Mouse (Mus musculus) gastrocnemius, adult 2 months (tissue): ENCODE data around the gene Ndrg3. TPM values are rescaled to one million over a fixed set of nuclear protein-coding genes. Genes with fewer than 3 reads are reported as not detected.
"Not testable (repeated sequence)": the region's sequence is repeated elsewhere in the genome, so short reads cannot be mapped to it uniquely, and the experiment has no call there.

Source experiments
- DNase-seq: peaks from one replicate; pipeline ENCODE4 v3.0.0; 2022
- H3K27ac ChIP-seq: fragments of 200-600 bp; 2 replicates; pipeline ENCODE4 v1.8.1; 2022; ENCODE audit warnings: mild to moderate bottlenecking
- H3K4me3 ChIP-seq: fragments of 200-600 bp; 2 replicates; pipeline ENCODE4 v1.8.1; 2022; ENCODE audit warnings: mild to moderate bottlenecking, moderate library complexity
- CTCF ChIP-seq: fragments of 200-600 bp; IDR thresholded peaks from 2 replicates; pipeline ENCODE4 v1.8.1; 2022; ENCODE audit warnings: antibody characterized with exemption, mild to moderate bottlenecking, moderate library complexity
- intact Hi-C: fragments of 180-260 bp; cut with DNase I; formaldehyde crosslinking; loops from one replicate; pipeline ENCODE4 v1.15.1; 2025
- total RNA-seq, 2 experiments: library from RNA; stranded (reverse); gene quantifications; 2 replicates each; pipeline ENCODE4 v1.2.3; 2021

Ndrg3 gene
- total RNA-seq, 2 experiments from 2014 or later: 31.9 to 33.4 TPM

DNA sequence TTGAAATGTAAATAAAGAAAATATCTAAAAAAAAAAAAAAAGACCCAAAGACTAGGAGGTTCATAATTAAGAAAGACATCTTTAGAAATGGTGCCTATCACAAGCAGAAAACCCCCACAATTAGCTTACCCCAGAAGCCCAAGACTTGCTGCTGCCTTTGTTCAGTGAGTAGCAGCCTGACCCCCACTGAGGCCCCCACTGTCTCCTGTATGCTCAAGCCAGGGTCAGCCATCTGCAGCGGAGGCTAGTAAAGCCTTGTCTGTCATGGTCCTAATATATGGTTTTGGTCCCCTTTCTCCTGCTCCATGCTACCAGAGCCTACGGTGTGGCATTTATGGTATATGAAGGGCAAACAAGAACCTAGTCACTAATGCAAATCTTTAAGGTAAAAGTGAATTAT lies 90.5 kb downstream of the Ndrg3 start:
- Histone ChIP-seq H3K4me3 (no peak overlapping the region), H3K27ac (no peak overlapping the region)
- intact Hi-C loops: loop anchor here (10.0 kb wide), 1 partner anchor 193 kb away; no protein-coding TSS in a partner anchor
- TF ChIP-seq CTCF: no peak
- no peak for DNase-seq

DNA sequence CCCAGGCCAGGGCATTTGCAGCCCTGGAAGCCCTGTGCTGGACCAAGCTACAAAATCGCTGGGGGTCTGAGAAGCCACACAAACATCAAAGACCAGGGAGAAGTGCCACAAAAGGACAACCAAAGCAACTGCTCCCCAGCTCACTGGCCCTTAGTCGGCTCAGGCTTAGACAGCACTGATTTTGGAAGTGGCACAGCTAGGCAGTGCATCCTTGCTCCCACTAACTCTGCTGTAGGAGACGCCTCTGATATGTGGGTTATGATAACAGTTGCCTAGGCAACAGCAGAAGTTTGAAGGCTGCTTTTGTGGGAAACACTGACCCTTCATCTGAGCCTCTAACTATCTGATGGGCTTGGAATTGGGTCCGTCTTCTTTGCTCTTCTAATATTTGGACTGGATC lies 92.7 kb downstream of the Ndrg3 start:
- intact Hi-C loops: no loop called here
- DNase-seq: no peak
- Histone ChIP-seq H3K4me3 (no peak overlapping the region), H3K27ac (no peak overlapping the region)
- no peak for TF ChIP-seq CTCF

DNA sequence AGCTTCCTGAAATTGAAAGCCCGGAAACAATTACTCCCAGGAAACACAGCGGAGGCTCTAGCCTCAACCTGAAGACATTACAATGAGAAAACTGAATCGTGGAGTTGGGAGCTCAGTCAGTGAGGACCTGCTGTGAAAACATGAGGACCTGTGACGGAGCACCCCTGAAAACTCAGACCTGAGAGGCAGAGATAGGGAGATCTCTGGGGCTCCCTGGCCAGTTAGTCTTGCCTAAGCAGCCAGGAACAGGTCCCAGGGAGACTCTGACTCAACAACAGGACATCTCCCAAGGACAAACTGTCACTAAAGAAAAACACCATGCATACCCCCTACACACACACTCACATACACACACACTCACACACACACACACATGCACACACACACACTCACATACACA lies 93.5 kb downstream of the Ndrg3 start:
- intact Hi-C loops: no loop called here

DNA sequence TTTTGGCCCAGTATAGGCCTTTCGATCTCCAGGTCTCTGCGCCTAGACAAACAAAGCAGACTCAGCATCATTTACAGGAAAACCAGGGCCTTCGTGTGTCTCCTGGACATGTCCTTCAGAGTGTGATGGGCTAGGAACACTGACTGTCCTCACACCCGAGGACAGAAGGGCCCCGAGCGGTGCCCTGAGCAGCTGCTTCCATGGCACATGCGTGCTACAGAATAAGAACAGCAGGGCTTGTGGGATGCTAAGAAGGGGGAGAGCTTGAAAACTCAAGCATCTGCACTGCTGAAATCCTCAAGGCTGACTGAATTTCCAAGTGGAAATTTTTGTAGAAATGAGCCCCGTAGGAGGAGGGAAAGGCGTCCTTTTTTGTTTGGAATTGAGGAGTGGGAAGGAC lies 94.8 kb downstream of the Ndrg3 start:
- DNase-seq: no peak
- intact Hi-C loops: no loop called here
- Histone ChIP-seq H3K27ac (no peak overlapping the region), H3K4me3 (no peak overlapping the region)
- no peak for TF ChIP-seq CTCF

More for the DNA sequence above, 93.5 kb downstream of the Ndrg3 start:
- H3K27ac ChIP-seq: no peak overlapping the region
- no peak overlapping the region for H3K4me3 ChIP-seq
- TF ChIP-seq CTCF: no peak
- no peak for DNase-seq

DNA sequence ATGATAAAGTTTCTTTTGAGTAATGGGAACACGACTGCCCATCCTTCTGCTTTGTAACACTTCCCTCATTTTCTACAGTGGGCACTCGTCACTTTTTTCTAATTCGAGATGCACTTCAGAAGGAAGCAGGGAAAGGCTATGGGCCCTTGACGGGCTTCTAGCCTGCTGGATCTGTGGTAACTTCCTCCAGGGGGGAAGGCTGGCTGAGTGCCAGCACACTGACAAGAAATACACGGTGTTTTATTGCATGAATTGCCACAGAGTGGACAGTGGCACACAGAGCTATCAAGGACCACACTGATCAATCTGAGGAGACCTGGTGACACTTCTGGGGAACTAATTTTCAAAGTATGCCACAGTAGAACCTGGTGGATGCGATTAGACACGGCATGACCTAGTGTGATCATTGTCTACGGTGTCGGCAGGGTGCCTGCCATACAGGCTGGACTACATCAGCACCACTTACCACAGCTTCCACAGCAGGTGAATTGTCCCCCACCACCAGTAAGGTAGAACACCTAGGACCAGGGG lies 95.4 kb downstream of the Ndrg3 start:
- TF ChIP-seq CTCF: no peak
- intact Hi-C loops: no loop called here
- no peak for DNase-seq
- Histone ChIP-seq H3K4me3 (no peak overlapping the region), H3K27ac (no peak overlapping the region)

DNA sequence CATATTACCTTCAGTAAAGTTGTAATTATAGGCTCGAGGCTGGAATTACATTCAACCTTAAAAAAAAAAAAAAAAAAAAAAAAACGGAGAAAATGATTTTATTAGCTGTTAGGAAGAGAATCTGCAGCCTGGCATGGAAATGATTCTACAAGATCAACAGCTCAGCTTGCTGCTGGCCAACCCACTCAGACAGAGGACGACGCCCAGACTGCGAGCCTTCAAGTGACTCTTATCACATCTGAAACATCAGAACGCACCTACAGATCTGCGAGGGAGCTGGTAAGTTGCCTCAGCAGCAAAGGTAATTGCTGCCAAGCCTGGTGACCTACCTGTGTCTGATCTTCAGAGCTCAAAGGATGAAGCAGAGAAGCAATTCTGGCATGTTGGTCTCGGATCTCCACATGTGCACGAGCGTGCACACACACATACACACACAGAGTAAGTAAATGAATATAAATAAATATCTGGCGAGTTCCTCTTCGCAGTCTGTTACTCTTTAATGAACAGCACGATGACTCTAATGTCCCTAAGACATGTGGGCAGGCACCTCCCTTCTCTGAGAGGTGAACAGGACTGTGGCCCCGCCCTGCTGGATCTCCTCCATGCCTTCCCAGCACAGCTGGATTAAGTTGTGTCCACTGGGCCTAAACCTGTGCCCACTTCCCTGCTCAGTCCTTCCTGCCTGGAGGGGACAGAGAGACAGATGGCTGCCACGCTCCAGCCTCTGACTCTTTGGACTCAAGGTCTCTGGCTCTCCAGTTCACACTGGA lies 97.2 kb downstream of the Ndrg3 start:
- no peak overlapping the region for H3K27ac ChIP-seq
- no peak for DNase-seq
- no peak overlapping the region for H3K4me3 ChIP-seq
- intact Hi-C loops: no loop called here
- TF ChIP-seq CTCF: no peak

DNA sequence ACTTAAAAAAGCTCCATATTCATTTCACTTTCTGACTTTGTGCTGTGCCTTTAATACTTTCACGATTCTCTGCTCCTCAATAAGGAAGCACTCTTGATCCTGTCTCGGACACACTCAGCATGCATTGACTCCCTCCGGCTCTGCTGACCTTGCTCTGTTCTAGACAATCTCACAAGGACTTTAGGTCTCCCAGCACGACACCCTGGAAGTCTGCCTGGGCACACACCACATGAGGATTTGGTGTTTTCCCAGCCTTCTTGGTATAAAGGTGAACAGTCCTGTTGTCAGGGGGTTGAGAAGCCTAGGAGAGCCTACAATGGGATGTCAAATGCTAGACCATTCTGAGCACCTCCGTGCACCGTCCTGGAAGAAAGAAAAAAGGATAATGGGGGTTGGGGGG lies 99.0 kb downstream of the Ndrg3 start:
- TF ChIP-seq CTCF: no peak
- no peak for DNase-seq
- intact Hi-C loops: no loop called here

DNA sequence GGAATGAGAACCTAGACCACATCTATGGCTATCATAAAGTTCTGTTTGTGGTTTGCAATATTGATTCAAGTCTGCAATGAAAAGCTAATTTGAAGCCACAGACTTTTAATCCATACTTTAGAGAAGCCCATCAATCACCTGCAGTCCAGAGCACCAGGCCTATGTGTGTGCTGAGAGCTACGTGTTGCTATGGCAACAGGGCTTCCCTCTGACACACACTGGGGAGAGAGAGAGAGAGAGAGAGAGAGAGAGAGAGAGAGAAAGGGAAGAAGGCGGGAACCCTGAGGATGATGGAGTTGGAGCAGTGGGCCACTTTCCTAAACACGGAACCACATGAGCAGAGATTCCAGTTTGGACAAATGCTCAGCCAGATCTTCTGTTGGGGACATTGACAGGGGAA lies 99.6 kb downstream of the Ndrg3 start:
- TF ChIP-seq CTCF: no peak
- DNase-seq: no peak
- Histone ChIP-seq H3K4me3 (no peak overlapping the region), H3K27ac (no peak overlapping the region)
- intact Hi-C loops: no loop called here

More for the DNA sequence above, 99.0 kb downstream of the Ndrg3 start:
- Histone ChIP-seq H3K4me3 (no peak overlapping the region), H3K27ac (no peak overlapping the region)

DNA sequence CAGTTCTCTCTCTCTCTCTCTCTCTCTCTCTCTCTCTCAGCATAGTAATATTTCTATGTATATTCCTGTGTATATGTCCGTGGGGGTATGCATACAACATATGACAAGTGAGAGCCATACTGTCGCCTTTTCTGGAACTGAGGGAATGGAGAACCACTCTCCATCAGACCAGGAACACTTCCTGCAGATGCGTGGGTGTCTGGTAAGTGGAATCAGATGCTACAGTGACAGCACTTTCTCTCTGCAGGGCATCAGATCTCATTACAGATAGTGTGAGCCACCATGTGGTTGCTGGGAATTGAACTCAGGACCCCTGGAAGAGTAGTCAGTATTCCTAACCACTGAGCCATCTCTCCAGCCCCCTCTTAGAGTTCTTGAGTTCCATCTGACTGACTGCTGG lies 103.4 kb downstream of the Ndrg3 start:
- no peak overlapping the region for H3K4me3 ChIP-seq
- TF ChIP-seq CTCF: no peak
- H3K27ac ChIP-seq: no peak overlapping the region
- no peak for DNase-seq
- intact Hi-C loops: no loop called here

DNA sequence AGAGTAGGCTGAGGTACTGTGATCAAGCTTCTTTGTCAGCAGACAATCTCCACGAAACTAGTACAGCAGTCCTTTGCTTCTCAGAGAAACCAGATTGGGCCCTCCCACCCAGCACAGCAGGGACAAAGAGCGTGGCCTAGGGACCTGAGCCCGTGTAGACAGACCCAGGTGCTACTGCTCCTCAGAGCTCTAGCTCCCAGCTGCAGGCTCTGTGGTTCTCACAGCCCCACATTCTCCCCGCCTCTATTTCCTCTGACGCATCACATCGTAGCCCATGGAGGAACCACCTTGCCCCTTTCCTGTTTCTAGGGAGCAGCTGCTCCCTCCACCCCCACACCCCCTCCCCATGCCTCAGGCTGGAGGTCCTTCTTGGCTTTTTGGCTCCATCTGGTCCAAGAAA lies 104.8 kb downstream of the Ndrg3 start, which contains the start of gene Sla2:
Gene Sla2, minus strand, starts transcription at position 176 of the 400 bp plus-strand sequence.
- DNase-seq: no peak
- intact Hi-C loops: no loop called here
- TF ChIP-seq CTCF: no peak

DNA sequence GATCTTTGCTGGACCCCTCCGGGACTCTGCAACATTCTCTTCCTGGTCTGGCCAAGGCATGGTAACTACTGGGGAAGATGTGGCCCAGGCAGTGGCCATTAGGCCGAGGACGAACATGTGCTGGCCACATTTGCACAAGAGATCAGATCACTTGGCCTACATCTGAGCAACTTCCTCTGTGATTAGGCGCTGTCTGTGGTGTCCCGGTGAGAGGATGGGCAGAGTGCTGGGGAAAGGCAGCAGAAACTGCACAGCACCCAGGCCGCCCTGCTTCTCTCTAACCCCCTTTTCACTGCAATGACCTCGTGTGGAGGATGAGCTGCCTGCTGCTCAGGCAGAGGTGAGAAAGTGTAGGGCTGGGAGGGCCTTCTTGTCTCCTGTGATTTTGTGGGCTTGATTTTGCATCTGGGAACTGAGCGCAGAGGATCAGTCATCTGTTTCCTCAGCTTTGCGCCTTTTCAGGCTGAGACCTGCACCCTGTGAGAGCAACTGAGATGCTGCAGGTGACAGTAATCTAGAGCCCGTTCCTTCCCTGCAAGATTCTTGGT lies 105.7 kb downstream of the Ndrg3 start:
- intact Hi-C loops: no loop called here
- H3K4me3 ChIP-seq: no peak overlapping the region
- no peak overlapping the region for H3K27ac ChIP-seq
- DNase-seq: no peak
- TF ChIP-seq CTCF: no peak

More for the DNA sequence above, 104.8 kb downstream of the Ndrg3 start, which contains the start of gene Sla2:
- Histone ChIP-seq H3K4me3 (no peak within 1 kb of the TSS), H3K27ac (no peak within 1 kb of the TSS)

DNA sequence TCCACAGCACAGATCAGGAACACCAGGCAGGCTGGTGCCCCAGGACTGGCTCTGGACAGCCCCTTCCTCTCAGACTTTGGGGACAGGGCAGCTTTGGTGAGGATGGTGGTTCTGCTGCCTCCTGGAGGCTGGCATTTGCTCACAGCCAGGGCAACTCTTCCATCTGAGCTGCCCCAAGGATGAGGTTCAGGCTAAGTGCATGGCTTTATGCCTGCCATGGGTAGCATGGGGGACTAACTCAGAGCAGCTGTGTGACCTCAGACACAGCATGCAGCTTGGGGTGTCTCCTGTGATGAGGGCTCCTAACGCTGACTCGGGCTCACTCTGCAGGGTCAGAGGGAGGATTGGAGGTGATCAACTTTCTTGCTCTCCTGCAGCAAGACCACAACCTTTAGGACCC lies 106.2 kb downstream of the Ndrg3 start:
- H3K4me3 ChIP-seq, intact Hi-C loops, H3K27ac ChIP-seq, DNase-seq: not testable (repeated sequence)

DNA sequence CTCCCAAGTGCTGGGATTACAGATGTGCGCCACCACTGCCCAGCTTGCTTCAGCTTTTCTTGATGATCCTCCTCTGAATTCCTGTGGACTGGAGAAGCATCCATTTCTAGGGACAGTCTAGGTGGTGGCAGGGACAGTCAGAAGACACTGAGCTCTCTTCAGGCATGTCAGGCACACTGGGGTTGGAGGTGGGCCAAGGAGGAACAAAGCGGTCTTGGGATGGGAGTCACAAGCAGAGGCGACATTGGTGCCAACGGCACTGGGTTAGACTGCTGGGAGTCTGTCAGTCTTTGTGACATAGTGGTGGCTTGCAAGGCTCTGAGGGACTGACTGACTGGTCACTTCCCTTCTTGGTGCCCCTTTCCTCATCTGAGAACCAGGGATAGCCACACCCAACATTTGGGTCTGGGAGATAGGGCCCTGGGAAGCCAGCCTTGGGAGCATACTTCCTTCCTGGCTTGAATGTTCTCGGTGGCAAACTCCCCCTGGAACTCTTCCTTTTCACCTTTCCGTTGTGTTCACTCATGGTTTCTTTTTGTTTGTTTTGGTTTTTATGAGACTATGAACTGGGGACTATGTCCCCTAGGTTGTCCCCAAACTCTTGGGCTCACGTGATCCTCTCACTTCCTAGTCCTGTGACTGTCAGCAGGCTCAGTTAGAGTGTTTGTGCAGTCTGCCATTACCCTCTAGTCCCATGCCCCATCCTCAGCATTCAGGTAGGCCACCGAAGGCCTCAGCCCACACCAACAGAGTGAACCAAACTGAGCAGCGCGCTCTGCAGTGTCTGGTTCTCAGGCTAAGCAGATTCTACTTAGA lies 107.3 kb downstream of the Ndrg3 start:
- intact Hi-C loops: no loop called here
- no peak for TF ChIP-seq CTCF
- no peak overlapping the region for H3K27ac ChIP-seq
- no peak for DNase-seq
- no peak overlapping the region for H3K4me3 ChIP-seq
